Mouse (Mus musculus) cortical plate, adult 2 months (tissue): ENCODE measurements around the gene 2410002F23Rik.
"Not testable (repeated sequence)": the region's sequence is repeated elsewhere in the genome, so short reads cannot be mapped to it uniquely, and the experiment has no call there.

Source experiments
- CTCF ChIP-seq: fragments of 200-500 bp; IDR thresholded peaks from 2 replicates; pipeline ENCODE4 v1.5.1; 2011; ENCODE audit warnings: mild to moderate bottlenecking, control low read depth, low read length; ENCODE audit not compliant: insufficient read depth; ENCODE audit errors: extremely low read depth
- POLR2A ChIP-seq: fragments of 200-500 bp; IDR thresholded peaks from 2 replicates; pipeline ENCODE4 v1.6.1; 2011; ENCODE audit warnings: mild to moderate bottlenecking, low read length, control low read depth; ENCODE audit not compliant: insufficient read depth; ENCODE audit errors: extremely low read depth

DNA sequence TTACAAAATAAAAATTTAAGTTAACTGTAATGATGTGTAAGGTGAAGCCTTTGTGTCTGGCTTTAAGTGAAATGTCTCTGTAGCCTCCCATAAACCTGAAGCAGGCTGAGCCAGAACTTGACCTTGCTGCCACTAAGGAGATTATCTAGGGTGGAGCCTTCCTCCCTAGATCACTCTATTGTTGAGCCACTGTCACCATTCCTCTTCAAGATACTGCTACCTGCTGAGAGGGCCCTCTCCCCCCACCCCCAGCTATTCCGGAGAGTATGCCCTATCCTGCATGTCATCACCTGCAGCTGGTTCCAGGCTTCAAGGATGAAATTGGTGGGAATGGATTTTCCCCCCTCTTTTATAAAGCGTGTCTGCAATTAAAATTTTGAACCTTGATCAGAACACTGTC is 51.0 kb downstream of the 2410002F23Rik start:
- not testable (repeated sequence) for TF ChIP-seq CTCF, POLR2A
